Mouse (Mus musculus) frontal cortex, postnatal 36 days (tissue): Measurements from ENCODE around the gene Adgrb2.

Experiments used
- DNase-seq, 2 experiments: peaks; one replicate each; pipeline ENCODE4 v3.0.0; 2022; ENCODE audit warnings: low spot score in 2 of 2

The Adgrb2 gene

DNA sequence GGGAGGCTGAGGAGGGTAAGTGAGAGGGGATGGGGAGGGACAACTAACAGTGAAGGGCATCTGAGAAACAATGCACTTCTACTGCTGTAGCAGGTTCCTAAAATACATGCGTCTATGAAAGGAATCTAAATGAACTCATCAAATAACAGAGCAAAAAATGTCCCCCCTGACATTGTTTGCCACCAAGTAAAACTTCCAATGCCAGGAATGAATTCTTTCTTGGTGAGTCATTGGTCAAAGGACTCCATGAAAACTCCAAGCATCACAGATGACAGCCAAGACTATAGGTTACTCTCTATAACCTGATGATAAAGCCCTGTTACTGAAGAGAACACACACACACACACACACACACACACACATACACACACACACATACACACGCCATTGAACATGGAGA is 46.5 kb downstream of the Adgrb2 start:
- DNase-seq, result no peak

DNA sequence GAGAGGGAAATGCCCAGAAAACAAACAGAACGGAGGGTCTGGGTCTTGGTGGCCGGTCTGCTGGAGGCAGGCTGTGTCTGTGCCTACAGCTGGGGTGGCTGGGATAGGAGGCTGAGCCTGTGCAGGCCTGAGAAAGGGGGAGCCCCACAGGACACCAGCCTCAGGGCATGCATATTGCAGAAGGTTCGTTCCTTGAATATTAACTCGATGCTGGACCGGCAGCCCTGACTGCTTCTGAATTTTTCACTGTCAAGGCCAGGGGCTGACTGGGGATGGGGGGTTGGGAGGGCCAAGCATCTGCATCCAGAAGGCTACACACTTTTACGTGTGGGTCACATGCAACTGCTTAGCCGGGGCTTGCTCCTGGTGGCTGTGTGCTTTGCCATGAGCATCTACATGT is 48.8 kb downstream of the Adgrb2 start:
- no peak for DNase-seq

- peak; percentile 64 to 68 for DNase-seq
Measured at GRCm38 (mm10) chr4:130036112-130036511, 51.4 kb downstream of the Adgrb2 start.

DNA sequence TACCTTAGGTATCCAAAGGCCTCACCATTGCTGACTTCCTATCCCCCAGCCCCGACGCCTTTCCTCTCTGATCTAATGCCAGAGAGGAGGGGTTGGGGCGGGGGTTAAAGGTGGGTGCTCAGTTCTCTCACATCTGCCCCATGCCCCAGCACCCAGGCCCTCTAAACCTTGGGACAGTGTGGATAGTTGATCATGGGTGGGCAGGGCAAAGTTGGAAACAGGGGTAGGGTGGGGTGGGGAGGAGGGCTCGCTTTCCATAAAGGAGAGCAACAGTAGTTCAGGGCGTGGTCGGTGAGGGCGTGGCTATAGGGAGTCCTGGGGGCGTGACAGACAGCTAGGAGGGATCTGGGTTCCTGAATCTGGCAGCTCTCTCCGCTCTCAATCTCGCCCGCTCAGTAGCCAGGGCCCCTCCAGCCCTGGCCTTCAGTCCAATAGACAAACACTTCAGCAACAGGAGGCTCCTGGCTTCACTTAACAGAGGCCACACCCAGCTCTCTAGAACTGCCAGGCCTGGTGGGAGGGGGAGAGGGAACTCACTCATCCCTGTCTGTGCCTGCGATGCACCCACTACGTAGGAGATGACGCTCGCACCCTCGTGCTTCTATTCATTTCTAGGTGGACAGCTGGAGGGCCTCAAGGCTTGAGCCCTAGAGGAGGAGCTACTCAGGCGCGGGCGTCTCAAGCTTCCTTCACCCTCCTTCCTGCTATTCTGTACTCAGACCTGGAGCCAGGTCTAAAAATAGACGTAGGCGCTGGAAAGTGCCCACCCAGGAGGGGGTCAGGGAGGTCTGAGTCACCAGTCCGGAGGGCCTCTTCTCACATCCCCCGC is 52.1 kb downstream of the Adgrb2 start:
- DNase-seq, result peak; percentile 64 to 79

DNA sequence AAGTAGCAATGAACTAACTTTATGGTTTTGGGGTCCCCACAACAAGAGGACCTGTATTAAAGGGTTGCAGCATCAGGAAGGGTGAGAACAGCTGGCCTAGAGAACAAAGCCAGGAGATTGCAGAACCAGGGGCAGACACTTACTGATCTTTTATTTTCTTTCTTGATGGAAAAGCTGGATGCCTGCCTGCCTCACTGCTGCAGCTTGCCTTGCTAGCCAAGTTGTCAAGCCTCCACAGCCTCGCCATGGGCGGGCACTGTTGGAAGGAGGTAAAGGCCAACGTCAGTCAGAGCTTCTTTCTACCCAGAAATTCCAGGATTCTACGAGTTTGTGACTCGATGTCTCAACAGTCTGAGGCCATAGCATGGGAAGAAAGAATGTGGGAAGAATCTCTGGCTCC is 54.7 kb downstream of the Adgrb2 start:
- DNase-seq, result no peak

DNA sequence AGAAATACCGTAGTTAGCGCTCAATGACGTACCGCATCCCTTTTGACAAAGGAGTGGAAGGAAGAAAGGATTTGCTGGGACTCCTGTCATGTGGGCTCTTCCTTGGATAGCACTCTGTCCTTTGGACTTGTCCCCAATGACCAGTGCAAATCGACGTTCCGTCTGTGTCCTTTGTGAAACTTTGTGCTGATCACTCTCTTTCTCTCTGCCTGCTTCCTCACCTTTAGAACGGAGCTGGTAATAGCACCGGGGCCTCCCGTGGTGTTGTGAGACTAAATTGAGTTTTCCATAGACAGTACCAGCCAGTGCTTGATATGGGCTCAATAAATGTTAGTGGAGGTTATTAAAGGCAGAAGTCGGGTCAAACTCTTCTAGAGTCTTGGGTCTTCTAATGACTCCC is 56.4 kb downstream of the Adgrb2 start:
- no peak for DNase-seq

DNA sequence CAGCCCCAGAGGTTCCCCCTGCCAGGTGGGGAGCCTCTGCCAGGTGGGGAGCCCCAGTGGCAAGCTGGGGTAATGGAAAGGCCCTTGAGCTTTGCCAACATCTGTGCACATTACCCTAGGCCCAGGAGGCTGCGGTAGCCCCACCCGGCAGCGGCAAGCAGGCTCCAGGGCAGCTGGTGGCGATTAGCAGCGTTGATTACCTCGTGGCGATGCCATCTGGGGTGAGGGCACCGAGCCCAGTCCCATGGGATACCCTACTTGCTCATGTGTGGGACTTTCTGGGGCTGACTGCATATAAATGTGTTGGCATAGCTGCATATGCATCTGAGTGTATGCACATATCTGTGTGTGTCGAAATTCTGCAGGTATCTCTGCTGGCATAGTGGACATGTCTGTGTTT is 59.5 kb downstream of the Adgrb2 start:
- DNase-seq, result no peak

GRCm38 (mm10) chr4:130045609-130046008 is 60.9 kb downstream of the Adgrb2 start:
- no peak for DNase-seq

DNA sequence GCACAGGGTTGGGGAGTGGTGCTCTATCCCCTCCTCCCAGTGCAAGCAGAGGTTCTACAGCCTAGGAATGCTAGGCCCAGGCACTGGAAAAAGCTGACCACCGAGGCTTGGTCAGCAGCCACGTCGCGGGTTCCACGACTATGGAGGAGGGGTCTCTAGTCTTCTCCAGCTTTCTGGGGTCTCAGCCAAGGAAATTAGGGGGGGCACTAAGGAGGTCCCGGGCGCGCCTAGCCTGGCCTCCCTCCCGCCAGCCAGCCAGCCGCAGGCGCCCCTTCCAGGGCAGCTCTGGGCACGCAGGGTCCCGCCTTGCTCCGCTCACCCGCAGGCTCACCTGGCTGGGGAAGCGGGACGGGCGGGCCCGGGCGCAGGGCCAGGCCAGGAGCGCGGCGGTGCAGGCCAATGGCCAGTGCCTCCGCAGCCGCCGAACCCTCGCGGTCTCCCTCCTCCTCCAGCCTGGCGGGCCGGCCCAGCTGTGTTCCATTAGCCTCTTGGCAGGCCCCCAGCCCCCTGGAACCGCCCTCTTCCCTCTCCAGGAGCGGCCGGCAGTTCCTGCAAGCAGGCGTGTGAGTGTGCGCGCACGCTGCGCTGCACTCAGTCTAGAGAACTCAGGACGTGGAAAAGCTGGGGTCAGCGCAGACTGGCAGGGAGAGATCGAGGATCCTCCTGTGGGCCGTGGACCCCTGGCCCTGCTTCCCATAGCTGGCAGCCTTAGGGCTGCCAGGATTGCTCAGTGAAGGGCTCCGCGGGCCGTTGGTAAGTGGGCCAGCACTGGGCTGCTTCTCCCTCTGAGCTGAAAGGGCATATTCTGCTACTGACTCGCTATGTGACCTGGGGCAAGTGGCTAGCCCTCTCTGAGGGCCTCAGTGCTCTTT is 62.9 kb downstream of the Adgrb2 start, which contains the start of gene Col16a1:
Gene Col16a1 (plus strand): TSS at position 510 of the 872 bp plus-strand sequence.
- peak; percentile 69 for DNase-seq

DNA sequence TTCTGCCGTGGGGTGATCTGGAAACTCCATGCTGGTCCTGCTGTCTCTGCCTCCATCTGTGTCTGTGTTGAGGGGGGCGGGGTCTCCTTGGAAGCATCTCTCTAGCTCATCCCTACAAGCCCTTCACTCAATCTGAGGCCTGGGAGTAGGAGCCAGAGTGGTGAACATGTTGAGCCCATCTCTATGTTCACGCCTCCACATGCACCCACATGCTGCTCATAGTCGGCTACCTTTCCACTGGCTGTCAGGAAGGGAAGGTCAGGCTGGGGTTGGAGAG is 63.5 kb downstream of the Adgrb2 start:
- no peak for DNase-seq

DNA sequence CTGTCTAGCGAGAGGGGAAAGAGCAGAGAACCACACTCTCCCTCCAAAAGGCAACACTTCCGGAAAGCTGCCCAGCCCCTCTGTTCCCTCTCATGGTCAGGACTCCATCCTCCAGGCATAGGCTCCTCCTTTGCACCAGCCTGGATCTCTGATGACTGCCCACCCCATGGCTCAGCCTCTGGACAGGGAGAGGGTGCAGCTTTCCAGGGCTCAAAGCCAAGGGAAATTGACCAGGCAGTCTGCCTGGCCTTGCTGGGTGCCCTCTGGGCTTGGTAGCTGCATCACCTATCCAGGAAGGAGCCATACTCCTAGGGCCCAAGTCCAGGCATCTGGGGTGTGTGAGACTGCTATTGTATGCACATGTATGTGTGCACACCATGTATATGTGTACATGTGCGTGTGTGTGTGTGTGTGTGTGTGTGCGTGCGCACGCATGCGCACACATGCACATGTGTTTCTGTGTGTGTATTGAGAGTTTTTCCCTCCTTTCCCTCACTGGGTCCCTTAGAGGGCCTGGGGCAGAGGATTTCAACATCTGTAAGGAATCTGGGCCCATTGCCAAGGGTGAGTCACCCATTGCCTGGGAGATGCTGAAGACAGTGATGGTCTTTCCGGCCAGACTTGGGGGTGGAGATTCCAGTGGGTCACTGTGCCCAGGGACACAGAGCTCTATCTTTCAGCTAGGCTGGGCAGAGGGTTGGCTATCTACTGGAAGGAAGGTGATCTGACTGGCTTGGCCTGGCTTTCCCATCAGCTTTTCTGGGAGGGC is 65.6 kb downstream of the Adgrb2 start:
- no peak for DNase-seq

- no peak for DNase-seq
Measured at GRCm38 (mm10) chr4:130052283-130052682, 67.6 kb downstream of the Adgrb2 start.

DNA sequence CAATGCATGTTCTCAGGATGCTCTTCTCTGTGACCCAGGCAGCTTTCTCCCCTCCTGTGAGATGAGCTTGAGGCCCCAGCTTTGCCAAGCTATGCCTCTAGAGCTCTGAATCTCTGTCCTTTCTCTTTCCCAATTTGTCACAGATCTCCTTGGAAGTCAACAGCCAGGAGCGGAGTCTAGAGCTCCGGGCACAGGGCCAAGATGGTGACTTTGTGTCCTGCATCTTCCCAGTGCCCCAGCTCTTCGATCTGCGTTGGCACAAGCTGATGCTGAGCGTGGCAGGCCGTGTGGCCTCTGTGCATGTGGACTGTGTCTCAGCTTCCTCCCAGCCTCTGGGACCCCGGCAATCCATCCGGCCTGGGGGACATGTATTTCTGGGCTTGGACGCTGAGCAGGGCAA is 68.4 kb downstream of the Adgrb2 start:
- no peak for DNase-seq

DNA sequence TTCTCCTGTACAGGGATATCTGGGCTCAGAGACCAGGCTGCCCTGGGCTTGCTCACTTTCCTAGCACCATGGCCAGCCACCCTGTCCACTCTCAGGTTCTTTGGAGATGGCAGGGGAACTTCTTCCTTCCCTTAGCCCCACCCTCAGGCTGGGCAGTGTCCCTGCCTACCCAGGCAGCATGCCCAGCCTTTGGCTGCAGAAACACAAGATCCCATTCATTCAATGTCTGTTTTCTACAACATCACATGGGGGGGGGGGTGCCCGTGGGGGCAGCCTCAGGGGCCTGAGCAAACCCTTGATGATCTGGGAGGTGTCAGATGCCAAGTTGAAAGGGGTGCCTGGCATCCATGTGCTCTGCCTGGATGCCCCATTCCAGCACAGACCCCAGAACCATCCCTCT is 70.1 kb downstream of the Adgrb2 start:
- DNase-seq, result no peak

DNA sequence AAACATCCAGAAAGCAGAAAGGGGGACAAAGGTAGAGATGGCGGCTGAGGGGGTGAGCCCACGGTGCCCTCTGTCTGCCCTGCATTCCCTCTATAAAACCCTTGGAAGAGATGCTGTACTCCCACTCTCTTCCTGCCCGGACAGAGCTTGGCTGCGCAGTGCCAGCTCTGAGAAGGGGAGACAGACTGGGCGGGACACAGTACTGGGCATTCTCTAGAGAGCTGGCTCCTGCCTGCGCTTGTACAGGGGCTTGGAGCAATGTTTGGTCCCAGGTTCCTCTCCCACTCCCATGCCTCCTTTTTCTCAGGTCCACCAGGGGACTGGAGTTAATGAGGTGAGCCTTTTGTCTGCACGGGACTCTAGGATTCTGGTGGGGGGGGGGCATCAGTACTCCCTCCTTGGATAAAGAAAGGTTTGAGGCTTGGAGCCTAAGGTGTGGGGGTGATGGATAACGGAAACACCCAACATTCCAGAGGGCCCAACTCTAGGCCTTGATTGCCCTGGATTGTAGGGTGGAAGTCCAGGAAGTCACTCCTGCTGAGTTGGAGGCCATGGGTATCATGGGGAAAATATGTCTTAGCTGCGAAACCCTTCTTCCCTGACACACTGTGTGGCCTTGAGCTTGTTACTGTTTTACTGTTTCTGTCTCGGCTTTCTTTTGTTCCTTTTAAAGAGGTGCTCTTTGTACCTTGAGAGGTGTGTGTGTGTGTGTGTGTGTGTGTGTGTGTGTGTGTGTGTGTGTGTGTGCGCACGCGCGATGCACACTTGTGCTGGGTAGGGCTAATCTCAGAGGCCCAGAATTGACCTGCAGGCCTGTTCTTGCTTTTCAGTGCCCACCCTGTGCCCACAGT is 70.7 kb downstream of the Adgrb2 start:
- DNase-seq, result no peak

DNA sequence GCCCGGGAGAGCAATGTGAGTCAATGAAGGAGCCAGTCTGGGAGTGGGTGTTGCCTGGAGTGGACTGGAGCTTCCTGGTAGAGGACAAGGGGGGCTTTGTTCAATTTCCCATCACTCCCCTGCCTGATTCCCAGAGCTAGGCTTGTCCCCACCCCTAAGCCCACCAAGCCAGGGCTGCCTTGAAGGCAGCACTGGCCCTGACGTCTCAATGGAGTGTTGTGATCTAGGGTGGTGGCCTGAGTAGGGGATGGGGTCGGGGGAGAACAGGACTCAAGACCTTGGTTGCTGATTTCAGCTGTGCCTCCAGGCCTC is 71.3 kb downstream of the Adgrb2 start:
- no peak for DNase-seq

- no peak for DNase-seq
Measured at GRCm38 (mm10) chr4:130056471-130056870, 71.8 kb downstream of the Adgrb2 start.

- DNase-seq, result no peak
Measured at GRCm38 (mm10) chr4:130060937-130061336, 76.3 kb downstream of the Adgrb2 start.

DNA sequence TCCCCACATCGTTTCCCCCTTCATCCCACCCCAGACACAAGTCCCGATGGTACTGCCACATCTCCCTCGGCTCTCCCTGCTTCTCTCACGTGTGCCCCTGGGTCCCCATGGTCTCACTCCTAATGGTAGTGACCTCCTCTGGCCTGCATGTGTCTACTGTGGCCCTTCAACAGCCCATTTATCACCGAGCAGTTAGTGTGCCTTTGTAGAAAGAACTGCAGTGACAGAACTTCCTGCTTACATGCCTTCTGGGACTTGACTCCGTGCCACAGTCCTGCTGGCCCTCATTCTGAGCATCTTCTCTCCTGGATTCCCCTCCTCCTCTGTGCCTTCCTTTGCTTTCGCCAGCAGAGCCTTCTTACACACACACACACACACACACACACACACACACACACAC is 78.5 kb downstream of the Adgrb2 start:
- no peak for DNase-seq

DNA sequence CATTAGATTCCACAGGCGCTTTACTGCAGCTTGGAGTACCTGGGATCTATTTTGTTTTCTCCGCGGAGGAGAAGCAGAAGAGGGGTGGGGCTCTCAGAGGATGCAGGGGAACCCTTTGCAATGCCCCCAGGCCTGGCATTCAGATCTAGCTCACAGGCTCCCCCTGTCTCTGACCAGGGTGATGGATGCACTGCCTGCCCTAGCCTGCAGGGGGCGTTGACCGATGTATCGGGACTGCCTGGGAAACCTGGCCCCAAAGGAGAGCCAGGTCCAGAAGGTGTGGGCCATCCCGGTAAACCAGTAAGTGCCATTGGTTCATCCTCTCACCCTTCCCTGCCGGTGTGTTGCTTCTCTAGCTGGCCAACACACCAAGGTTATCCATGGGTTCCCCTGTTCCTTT is 82.1 kb downstream of the Adgrb2 start:
- no peak for DNase-seq

- DNase-seq, result no peak
Measured at GRCm38 (mm10) chr4:130070523-130070922, 85.9 kb downstream of the Adgrb2 start.

GRCm38 (mm10) chr4:130071758-130072157 is 87.1 kb downstream of the Adgrb2 start:
- no peak for DNase-seq
